Mouse (Mus musculus) heart, adult 2 months (tissue): ENCODE measurements around the gene D16Ertd472e. TPM values are rescaled to one million over a fixed set of nuclear protein-coding genes. Genes with fewer than 3 reads are reported as not detected.

Experiments
- DNase-seq, 2 experiments: peaks; one replicate each; pipeline ENCODE4 v3.0.0; 2021
- H3K27ac ChIP-seq: fragments of 200-600 bp; 2 replicates; pipeline ENCODE4 v1.8.1; 2022
- H3K27me3 ChIP-seq: fragments of 200-500 bp; 2 replicates; pipeline ENCODE4 v1.6.1; 2012; ENCODE audit warnings: mild to moderate bottlenecking, low read length, inconsistent platforms, mixed read lengths; ENCODE audit not compliant: control insufficient read depth, insufficient read depth
- H3K36me3 ChIP-seq: fragments of 200-500 bp; 2 replicates; pipeline ENCODE4 v1.6.1; 2012; ENCODE audit warnings: low read length, inconsistent platforms; ENCODE audit not compliant: control insufficient read depth, insufficient read depth
- H3K4me1 ChIP-seq: fragments of 200-500 bp; 2 replicates; pipeline ENCODE4 v1.6.1; 2011; ENCODE audit warnings: low read length; ENCODE audit not compliant: control insufficient read depth, insufficient read depth
- H3K4me3 ChIP-seq: fragments of 200-600 bp; 2 replicates; pipeline ENCODE4 v1.8.1; 2022
- H3K79me2 ChIP-seq: fragments of 200-500 bp; replicated peaks from 2 replicates; pipeline ENCODE4 v1.6.1; 2012; ENCODE audit warnings: mild to moderate bottlenecking, inconsistent platforms, low read length, moderate library complexity, mixed read lengths; ENCODE audit not compliant: control insufficient read depth, insufficient read depth
- H3K9ac ChIP-seq: fragments of 200-500 bp; 2 replicates; pipeline ENCODE4 v1.6.1; 2012; ENCODE audit warnings: low read depth, mild to moderate bottlenecking, control low read depth, inconsistent platforms, low read length, mixed read lengths
- CTCF ChIP-seq: fragments of 200-600 bp; IDR thresholded peaks from 2 replicates; pipeline ENCODE4 v1.8.1; 2022; ENCODE audit warnings: antibody characterized with exemption, mild to moderate bottlenecking, moderate library complexity
- EP300 ChIP-seq: fragments of 200-500 bp; IDR thresholded peaks from 2 replicates; pipeline ENCODE4 v1.6.1; 2011; ENCODE audit warnings: low read depth, low read length, control low read depth; ENCODE audit not compliant: insufficient read depth
- POLR2A ChIP-seq: fragments of 200-500 bp; IDR thresholded peaks from 2 replicates; pipeline ENCODE4 v1.6.1; 2011; ENCODE audit warnings: mild to moderate bottlenecking, low read depth, low read length, control low read depth; ENCODE audit not compliant: insufficient read depth
- WGBS: fragments of 180-500 bp; shearing (Covaris S2); methylation state at CpG from one replicate; pipeline ENCODE4 v1.1.7; 2018; 5-methylcytosine and 5-hydroxymethylcytosine counted together
- intact Hi-C: fragments of 180-260 bp; cut with DNase I; formaldehyde crosslinking; loops from one replicate; pipeline ENCODE4 v1.15.1; 2025
- polyA plus RNA-seq: library from polyadenylated mRNA; depleted of rRNA; stranded (reverse); fragments of >200 nt; gene quantifications from 2 replicates; pipeline ENCODE4 v1.2.3, GENCODE M21; 2012
- total RNA-seq, 2 experiments: library from RNA; stranded (reverse); gene quantifications; 2 replicates each; pipeline ENCODE4 v1.2.3; 2021

Gene D16Ertd472e
- total and polyA plus RNA-seq, 3 experiments: 1.3 to 4.5 (median 3.5) TPM

DNA sequence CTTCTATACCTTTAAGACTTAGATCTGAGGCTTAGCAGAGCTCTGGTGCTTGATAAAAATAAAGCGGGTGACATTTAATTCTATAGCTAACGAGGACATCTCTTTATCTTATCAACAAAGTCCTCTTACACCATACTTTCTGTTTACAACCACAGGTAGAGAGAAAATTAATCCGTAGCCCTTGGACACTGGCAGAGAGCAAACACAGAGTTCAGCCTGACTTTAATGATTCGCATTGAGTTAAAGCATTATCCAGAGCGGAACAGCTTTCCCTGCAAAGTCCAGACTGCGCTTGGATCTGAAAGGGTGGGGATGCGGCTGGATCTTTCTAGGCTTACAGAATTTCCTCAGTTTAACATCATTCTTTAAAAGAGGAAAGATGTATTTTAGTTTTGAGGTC, 10.1 kb upstream of the D16Ertd472e start:
- Histone ChIP-seq H3K79me2 (no peaks in the 10 kb centered on the region), H3K4me3 (no peak overlapping the region), H3K4me1 (peaks cover 3% of the 10 kb centered on the region; the same call in 1 of the 2 replicates), H3K27me3 (no peaks in the 10 kb centered on the region), H3K27ac (no peak overlapping the region), H3K36me3 (no peaks in the 10 kb centered on the region), H3K9ac (no peak overlapping the region)
- 83% methylated on average over 7 of the region's 7 CpGs for WGBS
- TF ChIP-seq CTCF: no peak
- no peak for DNase-seq
- intact Hi-C loops: no loop called here

DNA sequence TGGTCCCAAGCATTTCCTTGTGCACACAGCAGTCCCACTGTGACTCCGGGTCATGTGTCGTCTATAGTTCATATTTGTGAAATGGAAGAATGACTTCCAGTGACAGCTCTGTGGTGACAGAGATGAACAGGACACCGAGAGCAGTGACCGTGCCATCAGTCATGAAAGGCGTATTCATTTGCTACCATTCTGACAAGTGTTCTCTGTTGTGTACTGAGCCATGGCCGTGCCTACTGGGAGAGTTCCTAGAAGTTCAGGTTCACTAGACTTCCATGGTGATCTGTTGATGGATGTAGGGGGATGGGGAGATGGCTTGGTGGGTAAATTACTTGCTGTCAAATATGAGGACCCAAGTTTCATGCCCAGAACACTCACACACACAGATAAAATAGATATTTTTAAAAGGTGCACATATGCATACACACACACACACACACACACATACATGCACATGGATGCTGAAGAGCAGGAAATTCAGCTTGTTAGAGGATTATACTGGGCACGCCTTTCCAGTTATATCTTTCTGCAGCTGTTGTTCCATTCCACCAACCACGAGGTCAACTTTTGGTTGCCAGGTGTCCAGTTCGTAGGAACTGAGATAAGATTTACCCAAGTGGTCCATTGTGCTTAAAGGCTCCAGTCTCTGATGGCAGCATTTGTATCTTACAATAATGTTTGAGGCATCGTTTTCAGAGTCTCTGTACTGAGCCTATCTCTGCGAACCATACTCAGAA, 9.3 kb upstream of the D16Ertd472e start:
- 70% methylated on average over 11 of the region's 11 CpGs for WGBS
- DNase-seq: no peak
- intact Hi-C loops: no loop called here

DNA sequence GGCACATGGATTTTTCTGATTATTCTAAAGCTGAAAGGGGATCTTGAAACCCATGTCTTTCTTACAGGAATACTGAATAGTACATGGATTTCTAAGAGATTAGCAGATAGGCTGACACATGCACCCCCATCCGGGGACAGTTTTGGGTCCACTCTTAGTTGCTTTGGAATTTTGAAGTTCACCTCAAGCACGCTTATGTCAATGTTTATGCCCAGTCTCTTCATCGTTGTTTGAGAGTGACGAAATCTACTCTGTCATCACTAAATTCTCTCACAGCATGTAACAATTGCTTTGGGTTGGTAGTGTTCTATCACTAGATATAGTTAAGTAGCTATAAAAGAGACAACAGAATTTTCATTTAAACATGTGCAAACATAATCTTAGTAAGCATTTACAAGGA, 8.7 kb upstream of the D16Ertd472e start:
- H3K4me3 ChIP-seq: no peak overlapping the region
- no peak for TF ChIP-seq CTCF
- no peak for TF ChIP-seq EP300
- no peak for TF ChIP-seq POLR2A
- H3K36me3 ChIP-seq: no peaks in the 10 kb centered on the region
- no peaks in the 10 kb centered on the region for H3K79me2 ChIP-seq
- H3K27me3 ChIP-seq: no peaks in the 10 kb centered on the region
- WGBS: 65% methylated on average over 4 of the region's 4 CpGs
- no peak for DNase-seq
- intact Hi-C loops: no loop called here
- no peak overlapping the region for H3K9ac ChIP-seq
- peaks cover 3% of the 10 kb centered on the region; the same call in 1 of the 2 replicates for H3K4me1 ChIP-seq
- no peak overlapping the region for H3K27ac ChIP-seq

More for the DNA sequence above, 9.3 kb upstream of the D16Ertd472e start:
- TF ChIP-seq POLR2A: no peak
- TF ChIP-seq EP300: no peak
- TF ChIP-seq CTCF: no peak
- Histone ChIP-seq H3K27ac (no peak overlapping the region), H3K4me1 (peaks cover 3% of the 10 kb centered on the region; the same call in 1 of the 2 replicates), H3K27me3 (no peaks in the 10 kb centered on the region), H3K9ac (no peak overlapping the region), H3K4me3 (no peak overlapping the region), H3K79me2 (no peaks in the 10 kb centered on the region), H3K36me3 (no peaks in the 10 kb centered on the region)

DNA sequence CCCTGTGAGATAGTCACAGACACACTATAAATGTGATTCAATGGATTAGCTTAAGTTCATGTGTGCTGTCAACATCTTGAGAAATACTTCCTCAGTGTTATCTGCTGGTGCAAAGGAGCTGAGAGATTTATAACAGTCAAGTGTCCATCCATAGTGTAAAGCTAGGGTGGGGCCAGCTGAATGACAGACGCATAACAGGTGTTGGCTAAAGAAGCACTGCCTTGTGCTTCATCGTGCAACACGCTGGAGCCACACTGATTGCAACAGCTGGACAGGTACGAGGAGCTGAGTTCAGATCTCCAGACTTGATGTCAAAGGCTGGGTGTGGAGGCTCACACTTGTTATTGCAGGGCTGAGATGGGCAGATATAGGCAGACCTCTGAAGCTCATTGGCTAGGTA, 7.5 kb upstream of the D16Ertd472e start:
- intact Hi-C loops: no loop called here
- Histone ChIP-seq H3K79me2 (no peaks in the 10 kb centered on the region), H3K27ac (no peak overlapping the region), H3K4me1 (peaks cover 3% of the 10 kb centered on the region; the same call in 1 of the 2 replicates), H3K4me3 (no peak overlapping the region), H3K27me3 (no peaks in the 10 kb centered on the region), H3K36me3 (no peaks in the 10 kb centered on the region), H3K9ac (no peak overlapping the region)
- TF ChIP-seq POLR2A (no peak), EP300 (no peak), CTCF (no peak)
- 94% methylated on average over 4 of the region's 4 CpGs for WGBS
- no peak for DNase-seq

DNA sequence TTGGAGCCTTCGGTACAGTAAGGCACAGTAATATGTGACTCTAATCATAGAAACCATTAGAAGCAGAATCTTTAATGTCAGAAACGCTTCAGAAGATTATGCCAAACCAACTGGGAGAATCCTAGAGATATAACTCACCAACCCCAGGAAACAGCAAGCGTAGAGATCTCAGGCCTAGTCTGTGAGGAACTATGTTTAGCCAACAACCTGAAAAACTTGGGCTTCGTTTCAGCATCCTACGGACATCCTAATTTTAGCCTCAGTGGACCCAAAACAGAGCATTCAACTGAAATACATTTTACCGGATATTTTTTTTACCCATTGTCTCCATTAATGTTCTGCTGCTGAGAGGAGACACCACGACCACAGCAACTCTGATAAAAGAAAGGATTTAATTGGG, 3.9 kb upstream of the D16Ertd472e start:
- H3K27me3 ChIP-seq: no peaks in the 10 kb centered on the region
- no peaks in the 10 kb centered on the region for H3K4me1 ChIP-seq
- no peak overlapping the region for H3K4me3 ChIP-seq
- DNase-seq: no peak
- intact Hi-C loops: no loop called here
- no peak overlapping the region for H3K9ac ChIP-seq
- WGBS: 94% methylated on average over 7 of the region's 7 CpGs
- no peaks in the 10 kb centered on the region for H3K79me2 ChIP-seq
- TF ChIP-seq EP300 (no peak), POLR2A (no peak), CTCF (no peak)
- no peak overlapping the region for H3K27ac ChIP-seq
- H3K36me3 ChIP-seq: no peaks in the 10 kb centered on the region

DNA sequence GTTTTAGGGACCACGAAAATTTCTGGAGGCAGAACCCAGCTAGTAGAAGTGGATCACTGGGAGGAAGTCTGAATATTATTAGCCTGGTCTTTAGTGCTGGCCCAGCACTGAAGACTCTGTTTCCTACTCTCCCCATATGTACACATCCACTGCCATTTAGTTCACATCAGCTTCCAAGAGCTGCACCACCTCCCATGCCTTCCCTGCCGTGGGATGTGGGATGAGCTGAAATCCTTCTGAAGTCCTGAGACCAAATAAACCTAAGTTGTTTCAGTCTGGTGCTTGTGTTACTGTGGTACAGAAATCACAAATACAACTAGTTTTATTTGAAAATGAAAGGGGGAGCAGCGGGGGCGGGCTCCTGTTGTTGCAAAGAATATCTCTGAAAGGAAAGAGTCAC, 2.9 kb upstream of the D16Ertd472e start:
- Histone ChIP-seq H3K4me3 (no peak overlapping the region), H3K36me3 (peaks cover 4% of the 10 kb centered on the region; the same call in 1 of the 2 replicates), H3K27ac (no peak overlapping the region), H3K9ac (no peak overlapping the region), H3K79me2 (no peaks in the 10 kb centered on the region), H3K4me1 (no peaks in the 10 kb centered on the region), H3K27me3 (no peaks in the 10 kb centered on the region)
- no peak for DNase-seq
- intact Hi-C loops: loop anchor here (5.0 kb wide), 2 partner anchors 58 to 202 kb away; partner anchors contain the start of gene Btg3
- WGBS: 86% methylated on average over 4 of the region's 4 CpGs
- TF ChIP-seq EP300: no peak
- TF ChIP-seq CTCF: no peak
- TF ChIP-seq POLR2A: no peak
